Mouse (Mus musculus) liver, postnatal 0 days (tissue): ENCODE results near the gene Chrnb1.

Source experiments
- CTCF ChIP-seq: sonication (generic); IDR thresholded peaks from 2 replicates; pipeline ENCODE4 v1.5.1; 2016; ENCODE audit warnings: antibody characterized with exemption, low read depth
- EP300 ChIP-seq: IDR thresholded peaks from 2 replicates; pipeline ENCODE4 v1.6.1; 2016; ENCODE audit warnings: antibody characterized with exemption, low read depth, mild to moderate bottlenecking

GRCm38 (mm10) chr11:69766126-69766609 lies 29.6 kb downstream of the Chrnb1 start:
- no peak for TF ChIP-seq EP300
- TF ChIP-seq CTCF: no peak
